Mouse (Mus musculus): ENCODE results near the gene Lrmda.

Gene Lrmda

GRCm38 (mm10) chr14:22633612-22634011, 614.1 kb downstream of the Lrmda start:
- no peaks in the 10 kb centered on the region for H3K36me3 ChIP-seq (ENCODE audit: insufficient read depth, low read length)
- H3K9me3 ChIP-seq (ENCODE audit: low read length): no peaks in the 10 kb centered on the region
- H3K27me3 ChIP-seq (ENCODE audit: insufficient read depth, low read length): no peaks in the 10 kb centered on the region
- H3K4me3 ChIP-seq (replicated peaks; ENCODE audit: low read length): no peak overlapping the region
- TF ChIP-seq NANOG (IDR thresholded peaks at IDR 0.05; ENCODE audit: borderline replicate concordance, low read length): no peak
- TF ChIP-seq POU5F1 (IDR thresholded peaks at IDR 0.05; ENCODE audit: borderline replicate concordance, low read length): no peak
- TF ChIP-seq CTCF (conservative IDR thresholded peaks at IDR 0.05; ENCODE audit: low read length): no peak
- no peaks in the 10 kb centered on the region for H3K4me1 ChIP-seq (replicated peaks; ENCODE audit: low read depth, low read length)

DNA sequence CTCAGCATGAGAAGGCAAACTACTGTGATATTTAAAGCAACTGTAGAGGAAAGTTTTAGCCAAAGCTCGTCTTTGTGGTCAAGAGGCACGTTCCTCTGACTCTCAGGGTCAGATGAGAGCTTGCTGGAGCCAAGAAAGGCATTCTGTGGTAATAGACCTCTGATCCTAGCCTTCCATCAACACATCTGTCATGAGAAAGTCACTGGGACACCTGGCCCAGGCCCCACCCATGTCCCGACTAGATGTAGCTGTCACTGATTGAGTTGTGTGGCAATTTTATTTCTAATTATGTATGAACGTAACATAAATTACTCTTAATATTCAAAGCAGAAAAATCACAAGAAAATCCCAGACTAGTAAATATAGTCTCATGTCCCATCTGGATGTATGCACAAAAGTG, 624.0 kb downstream of the Lrmda start:
- TF ChIP-seq CTCF (conservative IDR thresholded peaks at IDR 0.05; ENCODE audit: low read length) (no peak), NANOG (IDR thresholded peaks at IDR 0.05; ENCODE audit: borderline replicate concordance, low read length) (no peak), POU5F1 (IDR thresholded peaks at IDR 0.05; ENCODE audit: borderline replicate concordance, low read length) (no peak)
- no peaks in the 10 kb centered on the region for H3K36me3 ChIP-seq (ENCODE audit: insufficient read depth, low read length)
- no peak overlapping the region for H3K4me3 ChIP-seq (replicated peaks; ENCODE audit: low read length)
- peaks cover 4% of the 10 kb centered on the region; the same call in 1 of the 2 replicates for H3K4me1 ChIP-seq (replicated peaks; ENCODE audit: low read depth, low read length)
- no peaks in the 10 kb centered on the region for H3K27me3 ChIP-seq (ENCODE audit: insufficient read depth, low read length)
- no peaks in the 10 kb centered on the region for H3K9me3 ChIP-seq (ENCODE audit: low read length)

GRCm38 (mm10) chr14:22647879-22648611, 628.5 kb downstream of the Lrmda start:
- no peaks in the 10 kb centered on the region for H3K27me3 ChIP-seq (ENCODE audit: insufficient read depth, low read length)
- TF ChIP-seq CTCF (conservative IDR thresholded peaks at IDR 0.05; ENCODE audit: low read length) (no peak), POU5F1 (IDR thresholded peaks at IDR 0.05; ENCODE audit: borderline replicate concordance, low read length) (no peak), NANOG (IDR thresholded peaks at IDR 0.05; ENCODE audit: borderline replicate concordance, low read length) (no peak)
- no peak overlapping the region for H3K4me3 ChIP-seq (replicated peaks; ENCODE audit: low read length)
- no peaks in the 10 kb centered on the region for H3K36me3 ChIP-seq (ENCODE audit: insufficient read depth, low read length)
- peaks cover 4% of the 10 kb centered on the region; the same call in 1 of the 2 replicates for H3K4me1 ChIP-seq (replicated peaks; ENCODE audit: low read depth, low read length)
- no peaks in the 10 kb centered on the region for H3K9me3 ChIP-seq (ENCODE audit: low read length)

DNA sequence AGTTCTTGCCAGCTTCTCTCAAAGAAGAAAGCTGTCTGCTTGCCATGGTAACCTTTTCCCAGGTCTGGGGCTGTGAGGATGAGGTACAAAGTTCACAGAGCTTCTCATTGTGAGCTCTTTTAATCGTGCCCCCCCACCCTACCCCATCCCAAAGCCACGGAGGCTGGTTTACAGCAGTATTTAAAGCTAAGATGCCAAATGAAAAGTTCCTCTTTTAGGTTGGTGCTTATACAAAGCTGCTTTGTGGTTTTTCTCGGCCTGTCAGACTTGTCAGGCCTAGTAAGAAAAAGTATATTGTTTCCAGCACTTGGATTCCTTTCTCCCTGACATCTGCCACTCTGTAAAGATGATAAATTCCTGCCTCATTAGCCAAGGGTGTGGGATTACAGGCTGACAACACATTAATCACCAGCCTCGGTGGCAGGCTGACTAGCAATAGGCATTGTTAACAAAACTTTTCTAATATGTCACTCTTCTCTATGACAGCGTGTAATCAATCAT, 629.9 kb downstream of the Lrmda start:
- no peaks in the 10 kb centered on the region for H3K27me3 ChIP-seq (ENCODE audit: insufficient read depth, low read length)
- no peaks in the 10 kb centered on the region for H3K36me3 ChIP-seq (ENCODE audit: insufficient read depth, low read length)
- no peaks in the 10 kb centered on the region for H3K9me3 ChIP-seq (ENCODE audit: low read length)
- H3K4me1 ChIP-seq (replicated peaks; ENCODE audit: low read depth, low read length): peaks cover 4% of the 10 kb centered on the region; the same call in 1 of the 2 replicates
- H3K4me3 ChIP-seq (replicated peaks; ENCODE audit: low read length): no peak overlapping the region
- TF ChIP-seq NANOG (IDR thresholded peaks at IDR 0.05; ENCODE audit: borderline replicate concordance, low read length) (no peak), CTCF (conservative IDR thresholded peaks at IDR 0.05; ENCODE audit: low read length) (no peak), POU5F1 (IDR thresholded peaks at IDR 0.05; ENCODE audit: borderline replicate concordance, low read length) (no peak)

DNA sequence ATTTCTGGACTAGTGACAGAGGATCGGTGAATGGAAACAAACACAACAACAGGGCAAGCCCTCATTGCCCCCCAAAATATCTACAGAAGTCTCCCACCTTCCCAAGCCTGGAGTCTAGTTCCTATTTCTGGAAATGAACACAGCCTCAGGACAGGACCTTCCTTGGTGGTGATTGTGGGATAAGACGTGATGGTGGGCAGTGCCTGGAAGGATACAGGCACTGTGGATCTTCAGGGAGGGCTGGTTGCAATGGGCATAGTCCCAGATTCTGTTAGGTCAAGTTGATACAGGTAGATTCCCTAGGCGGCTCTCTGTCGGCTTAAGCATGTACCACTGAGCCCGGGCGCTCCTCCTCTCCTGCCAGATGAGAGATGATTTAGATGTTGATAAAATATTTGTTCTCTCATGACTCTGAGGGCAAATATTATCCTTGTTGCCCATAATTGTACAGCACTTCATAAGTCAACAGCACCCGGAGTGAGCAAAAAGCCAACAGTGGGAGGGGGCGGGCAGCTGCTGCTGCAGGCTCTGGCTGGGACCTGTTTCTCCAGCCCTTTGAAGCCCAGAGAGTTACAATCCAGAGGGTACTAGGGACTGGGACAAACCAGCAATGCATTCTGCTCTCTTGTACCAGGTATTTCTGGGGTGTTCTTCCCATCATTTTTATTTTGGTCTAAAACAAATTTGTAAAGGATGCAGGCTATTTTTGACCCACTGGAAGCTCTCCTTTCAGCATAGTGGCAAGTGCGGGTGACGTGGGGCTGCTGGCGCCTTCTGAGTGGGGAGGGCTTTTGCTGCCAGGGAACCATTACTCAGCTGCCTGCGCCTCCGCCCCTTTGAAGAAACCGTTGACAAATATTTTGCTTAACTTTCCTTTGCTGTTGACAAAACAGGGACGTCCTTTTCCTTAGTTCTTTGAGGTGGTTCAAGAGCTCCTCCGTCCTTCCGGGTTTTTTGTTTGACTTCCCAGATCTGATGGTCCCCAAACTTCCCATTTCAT, 630.8 kb downstream of the Lrmda start:
- Histone ChIP-seq H3K9me3 (ENCODE audit: low read length) (no peaks in the 10 kb centered on the region), H3K4me3 (replicated peaks; ENCODE audit: low read length) (no peak overlapping the region), H3K36me3 (ENCODE audit: insufficient read depth, low read length) (no peaks in the 10 kb centered on the region), H3K4me1 (replicated peaks; ENCODE audit: low read depth, low read length) (peaks cover 4% of the 10 kb centered on the region; the same call in 1 of the 2 replicates), H3K27me3 (ENCODE audit: insufficient read depth, low read length) (no peaks in the 10 kb centered on the region)
- TF ChIP-seq NANOG (IDR thresholded peaks at IDR 0.05; ENCODE audit: borderline replicate concordance, low read length) (no peak), POU5F1 (IDR thresholded peaks at IDR 0.05; ENCODE audit: borderline replicate concordance, low read length) (no peak), CTCF (conservative IDR thresholded peaks at IDR 0.05; ENCODE audit: low read length) (no peak)

- Histone ChIP-seq H3K9me3 (ENCODE audit: low read length) (no peaks in the 10 kb centered on the region), H3K27me3 (ENCODE audit: insufficient read depth, low read length) (no peaks in the 10 kb centered on the region), H3K4me1 (replicated peaks; ENCODE audit: low read depth, low read length) (peaks cover 4% of the 10 kb centered on the region; the same call in 1 of the 2 replicates), H3K36me3 (ENCODE audit: insufficient read depth, low read length) (no peaks in the 10 kb centered on the region), H3K4me3 (replicated peaks; ENCODE audit: low read length) (no peak overlapping the region)
- TF ChIP-seq CTCF (conservative IDR thresholded peaks at IDR 0.05; ENCODE audit: low read length) (no peak), POU5F1 (IDR thresholded peaks at IDR 0.05; ENCODE audit: borderline replicate concordance, low read length) (no peak), NANOG (IDR thresholded peaks at IDR 0.05; ENCODE audit: borderline replicate concordance, low read length) (no peak)
Observed at GRCm38 (mm10) chr14:22651131-22651952, 631.8 kb downstream of the Lrmda start.

GRCm38 (mm10) chr14:22662496-22662895, 643.0 kb downstream of the Lrmda start:
- H3K27me3 ChIP-seq (ENCODE audit: insufficient read depth, low read length): no peaks in the 10 kb centered on the region; the same call in 1 of the 2 replicates
- H3K4me3 ChIP-seq (replicated peaks; ENCODE audit: low read length): no peak overlapping the region
- no peaks in the 10 kb centered on the region for H3K4me1 ChIP-seq (replicated peaks; ENCODE audit: low read depth, low read length)
- H3K9me3 ChIP-seq (ENCODE audit: low read length): no peaks in the 10 kb centered on the region
- no peaks in the 10 kb centered on the region for H3K36me3 ChIP-seq (ENCODE audit: insufficient read depth, low read length)
- no peak for TF ChIP-seq POU5F1 (IDR thresholded peaks at IDR 0.05; ENCODE audit: borderline replicate concordance, low read length)
- no peak for TF ChIP-seq NANOG (IDR thresholded peaks at IDR 0.05; ENCODE audit: borderline replicate concordance, low read length)
- TF ChIP-seq CTCF (conservative IDR thresholded peaks at IDR 0.05; ENCODE audit: low read length): no peak
